Mouse (Mus musculus): ENCODE results near the gene Atp1b2. TPM values are rescaled to one million over a fixed set of nuclear protein-coding genes. Genes with fewer than 3 reads are reported as not detected.

Gene Atp1b2
- polyA plus RNA-seq, 1 experiment from 2014 or later = 95.2 TPM

MicroRNA genes within 50 kb of the gene (microRNA counts, 519-probe panel; counts per million panel counts)
- microRNA mmu-miR-467f = 2,830 counts per million, percentile 84 among the panel's probes with 10 or more counts

Small RNA genes within 50 kb of the gene (microRNA-seq; reads per million reads assigned to microRNA genes)
- gene Mir467f = not detected

Other genes starting within 250 kb of the Atp1b2 start
- 82.8 and 86.1 TPM in 2 replicates for gene Chd3, start 236.5 kb downstream of the Atp1b2 start, polyA plus RNA-seq (2015; fragmentation: Nextera tagmentation; extraction: Ambion mirVana)
- 86.2 and 89.6 TPM in 2 replicates for gene Naa38, start 210.5 kb downstream of the Atp1b2 start, polyA plus RNA-seq (2015; fragmentation: Nextera tagmentation; extraction: Ambion mirVana)
- gene Cyb5d1, start 210.3 kb downstream of the Atp1b2 start, polyA plus RNA-seq (2015; fragmentation: Nextera tagmentation; extraction: Ambion mirVana) = 27.1 and 28.9 TPM in 2 replicates
- gene Tmem88, start 207.7 kb downstream of the Atp1b2 start, polyA plus RNA-seq (2015; fragmentation: Nextera tagmentation; extraction: Ambion mirVana) = 5.2 and 5.9 TPM in 2 replicates
- gene Kdm6b, start 192.3 kb downstream of the Atp1b2 start, polyA plus RNA-seq (2015; fragmentation: Nextera tagmentation; extraction: Ambion mirVana) = 36.4 and 39.0 TPM in 2 replicates
- 4.4 and 5.1 TPM in 2 replicates for gene Dnah2, start 56.8 kb downstream of the Atp1b2 start, polyA plus RNA-seq (2015; fragmentation: Nextera tagmentation; extraction: Ambion mirVana)
- gene Efnb3, start 45.7 kb downstream of the Atp1b2 start, polyA plus RNA-seq (2015; fragmentation: Nextera tagmentation; extraction: Ambion mirVana) = 165 and 178 TPM in 2 replicates
- gene Wrap53, start 25.7 kb downstream of the Atp1b2 start, polyA plus RNA-seq (2015; fragmentation: Nextera tagmentation; extraction: Ambion mirVana) = 19.2 and 20.9 TPM in 2 replicates
- 48.9 and 57.3 TPM in 2 replicates for gene Trp53, start 25.6 kb downstream of the Atp1b2 start, polyA plus RNA-seq (2015; fragmentation: Nextera tagmentation; extraction: Ambion mirVana)
- not detected in 2 replicates for gene Shbg, start 12.0 kb upstream of the Atp1b2 start, polyA plus RNA-seq (2015; fragmentation: Nextera tagmentation; extraction: Ambion mirVana)
- gene Sat2, start 16.1 kb upstream of the Atp1b2 start, polyA plus RNA-seq (2015; fragmentation: Nextera tagmentation; extraction: Ambion mirVana) = 23.8 and 27.1 TPM in 2 replicates
- gene Fxr2, start 27.0 kb upstream of the Atp1b2 start, polyA plus RNA-seq (2015; fragmentation: Nextera tagmentation; extraction: Ambion mirVana) = 33.3 and 37.3 TPM in 2 replicates
- gene Sox15, start 49.4 kb upstream of the Atp1b2 start, polyA plus RNA-seq (2015; fragmentation: Nextera tagmentation; extraction: Ambion mirVana) = not detected in 2 replicates
- 101 and 104 TPM in 2 replicates for gene Mpdu1, start 56.7 kb upstream of the Atp1b2 start, polyA plus RNA-seq (2015; fragmentation: Nextera tagmentation; extraction: Ambion mirVana)
- 6.4 and 9.7 TPM in 2 replicates for gene Cd68, start 60.2 kb upstream of the Atp1b2 start, polyA plus RNA-seq (2015; fragmentation: Nextera tagmentation; extraction: Ambion mirVana)
- 477 and 496 TPM in 2 replicates for gene Eif4a1, start 66.5 kb upstream of the Atp1b2 start, polyA plus RNA-seq (2015; fragmentation: Nextera tagmentation; extraction: Ambion mirVana)
- gene Senp3, start 76.1 kb upstream of the Atp1b2 start, polyA plus RNA-seq (2015; fragmentation: Nextera tagmentation; extraction: Ambion mirVana) = 94.0 and 98.5 TPM in 2 replicates
- 0.53 and 0.66 TPM in 2 replicates for gene Tnfsf13, start 79.8 kb upstream of the Atp1b2 start, polyA plus RNA-seq (2015; fragmentation: Nextera tagmentation; extraction: Ambion mirVana)
- 2.3 and 3.0 TPM in 2 replicates for gene Tnfsf12, start 89.9 kb upstream of the Atp1b2 start, polyA plus RNA-seq (2015; fragmentation: Nextera tagmentation; extraction: Ambion mirVana)
- 0.60 and 0.87 TPM in 2 replicates for gene Tnfsfm13, start 90.2 kb upstream of the Atp1b2 start, polyA plus RNA-seq (2015; fragmentation: Nextera tagmentation; extraction: Ambion mirVana)
- gene Polr2a, start 152.7 kb upstream of the Atp1b2 start, polyA plus RNA-seq (2015; fragmentation: Nextera tagmentation; extraction: Ambion mirVana) = 13.0 and 15.5 TPM in 2 replicates
- 0.21 and 0.22 TPM in 2 replicates for gene Slc35g3, start 156.0 kb upstream of the Atp1b2 start, polyA plus RNA-seq (2015; fragmentation: Nextera tagmentation; extraction: Ambion mirVana)
- 4.2 and 5.2 TPM in 2 replicates for gene Zbtb4, start 160.0 kb upstream of the Atp1b2 start, polyA plus RNA-seq (2015; fragmentation: Nextera tagmentation; extraction: Ambion mirVana)
- 1.4 and 1.6 TPM in 2 replicates for gene Chrnb1, start 190.0 kb upstream of the Atp1b2 start, polyA plus RNA-seq (2015; fragmentation: Nextera tagmentation; extraction: Ambion mirVana)
- gene Fgf11, start 195.9 kb upstream of the Atp1b2 start, polyA plus RNA-seq (2015; fragmentation: Nextera tagmentation; extraction: Ambion mirVana) = 4.1 and 4.5 TPM in 2 replicates
- gene Tmem102, start 199.7 kb upstream of the Atp1b2 start, polyA plus RNA-seq (2015; fragmentation: Nextera tagmentation; extraction: Ambion mirVana) = 0.54 and 0.56 TPM in 2 replicates
- gene Gm39566, start 209.4 kb upstream of the Atp1b2 start, polyA plus RNA-seq (2015; fragmentation: Nextera tagmentation; extraction: Ambion mirVana) = not detected in 2 replicates
- gene Spem2, start 212.5 kb upstream of the Atp1b2 start, polyA plus RNA-seq (2015; fragmentation: Nextera tagmentation; extraction: Ambion mirVana) = not detected in 2 replicates
- gene Spem1, start 216.2 kb upstream of the Atp1b2 start, polyA plus RNA-seq (2015; fragmentation: Nextera tagmentation; extraction: Ambion mirVana) = 0.24 and 0.68 TPM in 2 replicates
- 20.6 and 21.5 TPM in 2 replicates for gene Nlgn2, start 231.8 kb upstream of the Atp1b2 start, polyA plus RNA-seq (2015; fragmentation: Nextera tagmentation; extraction: Ambion mirVana)
- 271 and 312 TPM in 2 replicates for gene Tmem256, start 232.6 kb upstream of the Atp1b2 start, polyA plus RNA-seq (2015; fragmentation: Nextera tagmentation; extraction: Ambion mirVana)
- gene Plscr3, start 240.4 kb upstream of the Atp1b2 start, polyA plus RNA-seq (2015; fragmentation: Nextera tagmentation; extraction: Ambion mirVana) = 46.3 and 48.1 TPM in 2 replicates